Mouse (Mus musculus) small intestine, adult 2 months (tissue): Measurements from ENCODE around the gene Zdhhc4.

Source experiments
- CTCF ChIP-seq: fragments of 200-500 bp; IDR thresholded peaks from 2 replicates; pipeline ENCODE4 v1.5.1; 2012; ENCODE audit warnings: low read depth, mild to moderate bottlenecking, control low read depth, inconsistent platforms, low read length, moderate library complexity, mixed read lengths; ENCODE audit not compliant: insufficient replicate concordance, insufficient read length; ENCODE audit errors: extremely low read depth
- POLR2A ChIP-seq: fragments of 200-500 bp; IDR thresholded peaks from 2 replicates; pipeline ENCODE4 v1.6.1; 2012; ENCODE audit warnings: low read depth, mild to moderate bottlenecking, control low read depth, inconsistent platforms, low read length, moderate library complexity

DNA sequence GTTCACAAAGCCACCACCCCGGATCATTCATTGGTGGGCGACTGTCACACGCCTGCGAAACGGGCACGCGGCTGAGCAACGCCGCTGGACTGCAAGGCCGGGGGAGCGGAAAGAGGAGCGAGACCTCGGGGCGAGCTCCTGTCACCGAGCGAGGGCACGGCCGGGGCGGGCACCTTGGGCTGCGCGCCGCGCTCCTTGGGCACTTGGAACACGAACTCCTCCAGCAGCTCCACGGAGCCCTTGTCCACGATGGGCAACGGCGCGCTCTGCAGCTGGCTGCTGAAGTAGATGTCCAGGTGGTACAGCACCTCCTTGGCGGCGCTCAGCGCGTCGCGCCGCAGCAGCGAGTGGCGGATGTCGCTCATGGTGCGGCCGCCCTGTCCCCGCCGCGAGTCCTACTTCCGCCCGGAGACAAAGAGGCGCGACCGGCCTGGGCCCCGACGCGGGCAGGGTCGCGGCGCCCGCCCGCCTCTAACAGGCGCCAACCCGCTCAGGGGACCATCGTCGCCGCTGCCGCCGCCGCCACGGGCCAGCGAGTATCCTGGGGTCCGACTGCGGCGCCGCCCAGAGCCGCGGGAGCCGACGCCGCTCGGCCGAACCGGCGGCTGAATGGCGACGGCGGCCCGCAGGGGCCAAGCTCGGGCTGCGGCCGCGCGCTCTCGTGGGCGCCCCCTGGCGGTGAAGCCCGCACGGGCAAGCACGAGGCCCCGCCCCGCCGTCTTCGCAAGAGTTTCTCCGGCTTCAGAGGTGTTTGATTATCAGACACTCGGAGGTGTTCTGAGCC, 14.1 kb downstream of the Zdhhc4 start, which contains the start of gene E130309D02Rik:
- TF ChIP-seq CTCF (peak; percentile 88), POLR2A (peak; percentile 61)
